In the genomic region with DNA sequence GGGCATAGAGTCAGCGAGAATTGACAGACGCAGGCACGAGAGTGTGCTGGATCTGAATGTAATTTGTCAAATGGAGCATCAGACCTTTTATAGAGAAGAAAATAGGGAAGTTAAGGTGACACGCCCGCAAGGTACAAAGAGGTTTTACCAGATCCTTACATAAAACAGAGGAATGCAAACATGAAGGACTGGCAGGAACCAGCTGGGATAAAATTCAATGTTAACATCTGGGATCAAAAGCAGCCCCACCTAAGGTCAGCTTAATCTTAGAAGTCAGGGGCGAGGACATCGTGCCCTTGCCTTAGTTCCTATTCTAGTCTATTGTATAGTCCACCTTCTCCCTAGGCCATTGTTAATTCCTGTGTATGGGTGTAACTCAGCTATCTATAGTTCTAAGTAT, we compare ENCODE assay signal across 1 mouse cellular context. TPM values are rescaled to one million over a fixed set of nuclear protein-coding genes. Genes with fewer than 3 reads are reported as not detected.
"Had no signal": no experiment of that assay in that cellular context is flagged by ENCODE, and none has a peak within 500 bp of the region (broad histone marks: within the 10 kb centered on the region; RNA-seq: fewer than 3 reads in every experiment).

No protein-coding gene starts in this region.

RNA-seq across cellular contexts. Expression of a gene that starts 40.0 kb away (rescaled TPM):
- polyA plus RNA-seq: inflammation-experienced regulatory T-cells, adult 6 months had no signal
